Mouse (Mus musculus) hindbrain, embryonic 13.5 days (tissue): ENCODE results near the gene Mov10l1. TPM values are rescaled to one million over a fixed set of nuclear protein-coding genes. Genes with fewer than 3 reads are reported as not detected.

Source experiments
- ATAC-seq: fragments of 200-750 bp; cut with Nextera tagmentation; 2 replicates; pipeline ENCODE4 v1.8.0; 2017; ENCODE audit warnings: moderate TSS enrichment; ENCODE audit not compliant: low FRiP score
- H3K27ac ChIP-seq: fragments of 300-500 bp; sonication (generic); 2 replicates; pipeline ENCODE4 v1.5.1; 2015; ENCODE audit warnings: inconsistent platforms, mild to moderate bottlenecking, moderate library complexity
- H3K27me3 ChIP-seq: fragments of 300-500 bp; sonication (generic); 2 replicates; pipeline ENCODE4 v1.6.1; 2015; ENCODE audit warnings: mild to moderate bottlenecking, inconsistent platforms
- H3K36me3 ChIP-seq: fragments of 300-500 bp; sonication (generic); 2 replicates; pipeline ENCODE4 v1.6.1; 2015; ENCODE audit warnings: mild to moderate bottlenecking, inconsistent platforms
- H3K4me1 ChIP-seq: fragments of 300-500 bp; sonication (generic); replicated peaks from 2 replicates; pipeline ENCODE4 v1.6.1; 2015; ENCODE audit warnings: inconsistent platforms
- H3K4me2 ChIP-seq: fragments of 300-500 bp; sonication (generic); 2 replicates; pipeline ENCODE4 v1.6.1; 2015; ENCODE audit warnings: inconsistent platforms, mild to moderate bottlenecking, moderate library complexity
- H3K4me3 ChIP-seq: fragments of 300-500 bp; sonication (generic); 2 replicates; pipeline ENCODE4 v1.5.1; 2015; ENCODE audit warnings: mild to moderate bottlenecking, inconsistent platforms
- H3K9ac ChIP-seq: fragments of 300-500 bp; sonication (generic); 2 replicates; pipeline ENCODE4 v1.6.1; 2015; ENCODE audit warnings: mild to moderate bottlenecking, inconsistent platforms
- H3K9me3 ChIP-seq: fragments of 300-500 bp; sonication (generic); 2 replicates; pipeline ENCODE4 v1.6.1; 2016; ENCODE audit warnings: inconsistent platforms
- WGBS: fragments of 180-500 bp; shearing (Covaris S2); methylation state at CpG from one replicate; pipeline ENCODE4 v1.1.7; 2015; 5-methylcytosine and 5-hydroxymethylcytosine counted together
- polyA plus RNA-seq: library from polyadenylated mRNA; unstranded; fragments of >200 nt; fragmentation: Nextera tagmentation; extraction: Ambion mirVana; gene quantifications from 2 replicates; pipeline ENCODE4 v1.2.1, GENCODE M21; 2015

The Mov10l1 gene
- polyA plus RNA-seq, 1 experiment from 2014 or later, result not detected

GRCm38 (mm10) chr15:89064891-89065290 lies 82.2 kb downstream of the Mov10l1 start:
- Histone ChIP-seq H3K27ac (no peak overlapping the region), H3K36me3 (peaks cover 24% of the 10 kb centered on the region), H3K9me3 (no peaks in the 10 kb centered on the region), H3K9ac (no peak overlapping the region), H3K4me2 (no peak overlapping the region), H3K4me1 (peaks cover 19% of the 10 kb centered on the region), H3K4me3 (no peak overlapping the region), H3K27me3 (peaks cover 81% of the 10 kb centered on the region)
- WGBS, result 98% methylated on average over 5 of the region's 5 CpGs
- no peak for ATAC-seq

GRCm38 (mm10) chr15:89067609-89068008 lies 84.9 kb downstream of the Mov10l1 start:
- H3K27me3 ChIP-seq, result peaks cover 71% of the 10 kb centered on the region
- H3K9me3 ChIP-seq, result no peaks in the 10 kb centered on the region
- no peak overlapping the region for H3K4me2 ChIP-seq
- no peaks in the 10 kb centered on the region for H3K4me1 ChIP-seq
- no peak overlapping the region for H3K4me3 ChIP-seq
- 31% methylated on average over 35 of the region's 35 CpGs for WGBS
- peaks cover 26% of the 10 kb centered on the region for H3K36me3 ChIP-seq
- H3K9ac ChIP-seq, result peak overlapping the region; percentile 6; the same call in 1 of the 2 replicates
- no peak for ATAC-seq
- H3K27ac ChIP-seq, result no peak overlapping the region

DNA sequence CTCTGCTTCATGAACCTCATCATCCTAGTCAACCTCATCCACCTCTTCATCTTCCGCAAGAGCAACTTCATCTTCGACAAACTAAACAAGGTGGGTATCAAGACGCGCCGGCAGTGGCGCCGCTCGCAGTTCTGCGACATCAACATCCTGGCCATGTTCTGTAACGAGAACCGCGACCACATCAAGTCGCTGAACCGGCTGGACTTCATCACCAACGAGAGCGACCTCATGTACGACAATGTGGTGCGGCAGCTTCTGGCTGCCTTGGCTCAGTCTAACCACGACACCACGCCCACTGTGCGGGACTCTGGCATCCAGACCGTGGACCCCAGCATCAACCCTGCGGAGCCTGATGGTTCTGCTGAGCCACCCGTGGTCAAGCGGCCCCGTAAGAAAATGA lies 85.5 kb downstream of the Mov10l1 start:
- H3K9ac ChIP-seq, result peak overlapping the region; percentile 6; the same call in 1 of the 2 replicates
- no peak overlapping the region for H3K4me2 ChIP-seq
- H3K36me3 ChIP-seq, result peaks cover 26% of the 10 kb centered on the region
- no peak overlapping the region for H3K27ac ChIP-seq
- H3K27me3 ChIP-seq, result peaks cover 68% of the 10 kb centered on the region
- H3K4me3 ChIP-seq, result no peak overlapping the region
- H3K4me1 ChIP-seq, result no peaks in the 10 kb centered on the region
- ATAC-seq, result no peak
- WGBS, result 41% methylated on average over 26 of the region's 26 CpGs
- H3K9me3 ChIP-seq, result no peaks in the 10 kb centered on the region

DNA sequence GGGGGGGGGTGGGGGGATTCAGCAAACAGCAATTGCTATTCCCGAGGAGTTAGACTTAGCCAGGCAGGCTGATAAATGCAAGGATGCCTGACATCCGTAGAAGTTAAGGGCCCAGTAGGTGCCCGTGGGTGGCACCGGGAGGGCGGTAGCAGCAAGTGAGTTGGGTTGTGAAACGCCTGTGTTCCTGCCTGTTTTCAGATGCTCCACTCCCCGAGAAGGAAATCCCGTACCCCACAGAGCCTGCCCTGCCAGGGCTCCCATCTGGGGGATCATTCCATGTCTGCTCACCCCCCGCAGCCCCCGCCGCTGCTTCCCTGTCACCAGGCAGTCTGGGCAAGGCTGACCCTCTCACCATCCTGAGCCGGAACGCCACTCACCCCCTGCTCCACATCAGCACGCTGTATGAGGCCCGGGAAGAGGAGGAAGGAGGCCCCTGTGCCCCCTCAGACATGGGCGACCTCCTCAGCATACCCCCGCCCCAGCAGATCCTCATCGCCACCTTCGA lies 86.7 kb downstream of the Mov10l1 start:
- H3K36me3 ChIP-seq, result peaks cover 26% of the 10 kb centered on the region
- peaks cover 62% of the 10 kb centered on the region for H3K27me3 ChIP-seq
- ATAC-seq, result no peak
- H3K4me3 ChIP-seq, result no peak overlapping the region
- WGBS, result 81% methylated on average over 19 of the region's 19 CpGs
- H3K9ac ChIP-seq, result no peak overlapping the region
- H3K4me1 ChIP-seq, result peaks cover 6% of the 10 kb centered on the region
- H3K9me3 ChIP-seq, result no peaks in the 10 kb centered on the region
- no peak overlapping the region for H3K27ac ChIP-seq
- H3K4me2 ChIP-seq, result no peak overlapping the region

DNA sequence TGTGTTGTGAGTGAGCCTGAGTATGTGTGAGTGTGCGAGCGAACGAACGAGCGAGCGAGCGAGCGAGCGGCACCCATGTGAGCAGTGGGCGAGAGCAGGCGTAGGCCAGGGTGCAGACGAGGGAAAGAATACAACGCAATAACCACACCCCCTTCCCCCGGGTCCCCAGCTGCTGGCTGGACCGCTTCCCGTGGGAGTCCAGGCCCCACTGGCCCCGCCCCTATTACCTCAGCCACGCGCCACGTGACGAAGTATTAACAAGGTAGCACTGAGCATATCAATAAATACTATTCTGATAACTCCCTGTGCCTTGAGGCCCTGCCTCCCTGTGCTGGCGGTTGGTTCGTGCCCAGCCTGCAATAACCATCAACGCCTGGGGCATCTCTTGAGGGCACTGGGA lies 87.9 kb downstream of the Mov10l1 start:
- Histone ChIP-seq H3K4me2 (no peak overlapping the region), H3K9me3 (no peaks in the 10 kb centered on the region), H3K36me3 (peaks cover 26% of the 10 kb centered on the region), H3K4me3 (no peak overlapping the region), H3K9ac (no peak overlapping the region), H3K4me1 (peaks cover 19% of the 10 kb centered on the region), H3K27me3 (peaks cover 53% of the 10 kb centered on the region), H3K27ac (no peak overlapping the region)
- 75% methylated on average over 24 of the region's 24 CpGs for WGBS
- no peak for ATAC-seq

GRCm38 (mm10) chr15:89073993-89074603 lies 91.4 kb downstream of the Mov10l1 start:
- H3K36me3 ChIP-seq, result peaks cover 9% of the 10 kb centered on the region
- peaks cover 46% of the 10 kb centered on the region for H3K4me1 ChIP-seq
- no peak overlapping the region for H3K4me2 ChIP-seq
- peak overlapping the region; percentile 94; the same call in 1 of the 2 replicates for H3K9ac ChIP-seq
- H3K4me3 ChIP-seq, result no peak overlapping the region
- 87% methylated on average over 10 of the region's 10 CpGs for WGBS
- peak overlapping the region; percentile 92; the same call in 1 of the 2 replicates for H3K27ac ChIP-seq
- peaks cover 18% of the 10 kb centered on the region for H3K27me3 ChIP-seq
- no peaks in the 10 kb centered on the region for H3K9me3 ChIP-seq
- no peak for ATAC-seq

DNA sequence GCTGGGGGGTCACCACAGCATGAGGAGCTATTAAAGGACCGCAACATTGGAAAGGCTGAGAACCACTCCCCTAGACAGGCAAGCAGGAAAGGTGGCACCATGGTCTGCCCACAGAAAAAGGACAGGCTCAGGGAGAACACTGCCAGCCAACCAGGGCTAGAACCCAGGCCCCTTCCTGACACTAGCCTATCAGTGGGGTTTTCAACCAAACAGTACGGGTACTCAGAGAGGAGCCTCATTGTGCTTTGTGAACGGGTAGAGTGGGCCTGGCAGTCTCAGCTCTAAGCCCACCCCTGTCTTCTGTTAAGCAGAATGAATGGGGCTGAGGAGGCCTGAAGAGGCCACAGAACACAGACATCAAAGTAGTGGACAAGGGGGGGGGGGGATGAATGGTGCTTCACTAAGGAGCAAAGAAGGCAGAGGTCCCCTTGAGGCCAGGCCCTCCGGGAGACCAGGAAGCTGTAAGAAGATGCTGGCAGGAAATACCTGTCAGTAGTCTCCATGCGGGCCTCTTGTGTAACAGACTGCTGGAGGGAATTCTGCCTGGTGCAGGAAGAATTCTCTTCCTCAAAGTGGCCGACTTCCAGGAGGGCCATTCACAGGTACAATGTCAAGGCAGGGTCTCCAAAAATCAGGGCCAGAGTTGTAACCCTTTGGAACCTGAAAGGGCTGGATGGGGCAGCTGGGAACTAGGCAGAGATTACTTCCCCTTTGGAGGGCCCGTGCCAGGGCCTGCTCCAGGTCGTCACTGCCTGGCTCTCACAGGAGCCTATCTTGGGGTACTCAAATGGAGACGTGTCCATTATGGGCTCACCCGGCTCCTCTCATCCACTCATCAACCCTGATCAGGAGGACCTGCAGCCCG lies 92.1 kb downstream of the Mov10l1 start, which contains the start of gene Trabd:
Gene Trabd (plus strand): TSS at position 512 of the 865 bp plus-strand sequence.
- WGBS, result 26% methylated on average over 11 of the region's 11 CpGs
- Histone ChIP-seq H3K4me1 (peaks cover 46% of the 10 kb centered on the region), H3K4me3 (peak within 1 kb of the TSS; percentile 84), H3K27me3 (peaks cover 11% of the 10 kb centered on the region; the same call in 1 of the 2 replicates), H3K36me3 (peaks cover 10% of the 10 kb centered on the region), H3K9ac (peak within 1 kb of the TSS; percentile 94), H3K9me3 (no peaks in the 10 kb centered on the region), H3K4me2 (peak within 1 kb of the TSS; percentile 95), H3K27ac (peak within 1 kb of the TSS; percentile 92)
- ATAC-seq, result no peak

GRCm38 (mm10) chr15:89075478-89076147 lies 92.9 kb downstream of the Mov10l1 start:
- Histone ChIP-seq H3K4me2 (peak overlapping the region; percentile 95), H3K4me3 (peak overlapping the region; percentile 84), H3K27ac (peak overlapping the region; percentile 92), H3K9me3 (no peaks in the 10 kb centered on the region), H3K4me1 (peaks cover 46% of the 10 kb centered on the region), H3K27me3 (peaks cover 3% of the 10 kb centered on the region; the same call in 1 of the 2 replicates), H3K9ac (peak overlapping the region; percentile 94), H3K36me3 (peaks cover 10% of the 10 kb centered on the region)
- ATAC-seq, result peak; percentile 92
- WGBS, result 0% methylated on average over 24 of the region's 59 CpGs

GRCm38 (mm10) chr15:89076156-89076731 lies 93.5 kb downstream of the Mov10l1 start:
- Histone ChIP-seq H3K4me1 (peaks cover 46% of the 10 kb centered on the region), H3K4me2 (peak overlapping the region; percentile 95), H3K36me3 (peaks cover 17% of the 10 kb centered on the region), H3K9ac (peak overlapping the region; percentile 94), H3K27ac (peak overlapping the region; percentile 92), H3K27me3 (no peaks in the 10 kb centered on the region), H3K9me3 (no peaks in the 10 kb centered on the region), H3K4me3 (peak overlapping the region; percentile 84)
- ATAC-seq, result peak; percentile 76
- WGBS, result under 1% methylated on average over 26 of the region's 39 CpGs

- peaks cover 37% of the 10 kb centered on the region for H3K36me3 ChIP-seq
- peak overlapping the region; percentile 95 for H3K4me2 ChIP-seq
- ATAC-seq, result no peak
- 0 out of 2 replicates have a peak overlapping the region, but pooled peaks have one; percentile 84 for H3K4me3 ChIP-seq
- 78% methylated on average over 9 of the region's 9 CpGs for WGBS
- no peaks in the 10 kb centered on the region for H3K27me3 ChIP-seq
- no peaks in the 10 kb centered on the region for H3K9me3 ChIP-seq
- H3K9ac ChIP-seq, result peak overlapping the region; percentile 94
- H3K27ac ChIP-seq, result no peak overlapping the region
- peaks cover 46% of the 10 kb centered on the region for H3K4me1 ChIP-seq
These were observed 95.6 kb downstream of the Mov10l1 start for GRCm38 (mm10) chr15:89078208-89078836.

- no peaks in the 10 kb centered on the region for H3K27me3 ChIP-seq
- no peak overlapping the region for H3K4me2 ChIP-seq
- no peak for ATAC-seq
- no peak overlapping the region for H3K4me3 ChIP-seq
- H3K27ac ChIP-seq, result no peak overlapping the region
- WGBS, result 100% methylated on average over 1 of the region's 1 CpGs
- H3K9me3 ChIP-seq, result no peaks in the 10 kb centered on the region
- H3K36me3 ChIP-seq, result peaks cover 78% of the 10 kb centered on the region
- H3K4me1 ChIP-seq, result peaks cover 11% of the 10 kb centered on the region
- H3K9ac ChIP-seq, result no peak overlapping the region
These were observed 101.2 kb downstream of the Mov10l1 start for GRCm38 (mm10) chr15:89083906-89084305.
